Mouse (Mus musculus) limb, embryonic 14.5 days (tissue): ENCODE data around the gene Olfr561. TPM values are rescaled to one million over a fixed set of nuclear protein-coding genes. Genes with fewer than 3 reads are reported as not detected.

ENCODE experiments used
- ATAC-seq: fragments of 200-750 bp; cut with Nextera tagmentation; 2 replicates; pipeline ENCODE4 v1.8.0; 2017; ENCODE audit warnings: low read depth, moderate number of reproducible peaks, moderate TSS enrichment; ENCODE audit not compliant: low FRiP score
- DNase-seq: peaks from one replicate; pipeline ENCODE4 v3.0.0-alpha.2; 2015; ENCODE audit warnings: low spot score
- H3K27ac ChIP-seq: fragments of 300-500 bp; sonication (generic); replicated peaks from 2 replicates; pipeline ENCODE4 v1.5.1; 2014; ENCODE audit warnings: low read depth, mild to moderate bottlenecking, low read length, moderate library complexity, mixed read lengths
- H3K27me3 ChIP-seq: fragments of 300-500 bp; sonication (generic); 2 replicates; pipeline ENCODE4 v1.6.1; 2014; ENCODE audit warnings: low read length, mixed read lengths; ENCODE audit not compliant: control insufficient read depth, insufficient read depth
- H3K36me3 ChIP-seq: fragments of 300-500 bp; sonication (generic); 2 replicates; pipeline ENCODE4 v1.6.1; 2014; ENCODE audit warnings: mild to moderate bottlenecking, low read length, moderate library complexity, mixed read lengths; ENCODE audit not compliant: control insufficient read depth, insufficient read depth
- H3K4me1 ChIP-seq: fragments of 300-500 bp; sonication (generic); 2 replicates; pipeline ENCODE4 v1.6.1; 2014; ENCODE audit warnings: antibody characterized with exemption, low read length, mixed read lengths; ENCODE audit not compliant: control insufficient read depth, insufficient read depth
- H3K4me2 ChIP-seq: fragments of 300-500 bp; sonication (generic); replicated peaks from 2 replicates; pipeline ENCODE4 v1.6.1; 2014; ENCODE audit warnings: low read depth, mild to moderate bottlenecking, low read length, moderate library complexity; ENCODE audit not compliant: severe bottlenecking
- H3K4me3 ChIP-seq: fragments of 300-500 bp; sonication (generic); replicated peaks from 2 replicates; pipeline ENCODE4 v1.5.1; 2014; ENCODE audit warnings: low read length
- H3K9ac ChIP-seq: fragments of 300-500 bp; sonication (generic); 2 replicates; pipeline ENCODE4 v1.6.1; 2014; ENCODE audit warnings: mild to moderate bottlenecking, low read depth, low read length, moderate library complexity; ENCODE audit not compliant: severe bottlenecking
- H3K9me3 ChIP-seq: fragments of 300-500 bp; sonication (generic); 2 replicates; pipeline ENCODE4 v1.6.1; 2016; ENCODE audit warnings: low read length; ENCODE audit not compliant: control insufficient read depth
- POLR2A ChIP-seq: fragments of 200-500 bp; IDR thresholded peaks from 2 replicates; pipeline ENCODE4 v1.8.0; 2012; ENCODE audit warnings: inconsistent platforms, mild to moderate bottlenecking, moderate library complexity, borderline replicate concordance; ENCODE audit not compliant: insufficient read depth, insufficient read length; ENCODE audit errors: extremely low read depth
- WGBS: fragments of 180-500 bp; shearing (Covaris S2); extraction: QIAGEN DNeasy Blood & Tissue Kit; methylation state at CpG from one replicate; pipeline ENCODE4 v1.1.7; 2014; 5-methylcytosine and 5-hydroxymethylcytosine counted together
- polyA plus RNA-seq, 2 experiments: library from polyadenylated mRNA; depleted of rRNA in 1 of 2; stranded (reverse) in 1 of 2; unstranded in 1 of 2; fragments of >200 nt; fragmentation: Nextera tagmentation in 1 of 2; extraction: Ambion mirVana in 1 of 2; gene quantifications; 2 replicates each; pipeline versions ENCODE4 v1.2.1 to v1.2.3; 2012 to 2014

Olfr561 gene
- not detected in 2 replicates for polyA plus RNA-seq (2012; rRNA removed)
- polyA plus RNA-seq (2014; fragmentation: Nextera tagmentation; extraction: Ambion mirVana): not detected in 2 replicates

DNA sequence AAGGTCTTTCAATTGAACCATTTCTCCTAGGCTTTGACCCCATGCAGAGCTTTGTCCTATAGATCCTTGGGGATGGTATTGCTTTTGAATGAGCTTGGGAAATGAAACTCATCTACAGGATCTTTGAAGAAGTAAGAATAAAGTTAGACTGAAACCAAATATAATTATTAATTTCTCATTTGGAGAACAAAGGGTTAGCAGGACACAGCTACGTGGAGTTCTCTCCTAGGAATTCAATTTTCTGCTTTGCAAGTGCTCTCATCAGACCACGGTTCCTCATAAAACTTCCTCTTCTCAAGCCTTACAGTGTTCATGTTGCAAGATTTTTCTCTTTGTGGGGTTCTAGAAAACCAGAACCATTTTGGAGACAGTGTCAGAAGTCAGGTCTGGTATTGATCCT, at the start of gene Olfr561:
Olfr561 (plus strand) TSS at position 301 of the 400 bp plus-strand sequence.
- Histone ChIP-seq H3K27ac (no peak within 1 kb of the TSS), H3K27me3 (no peaks in the 10 kb centered on the region), H3K4me3 (no peak within 1 kb of the TSS), H3K9ac (no peak within 1 kb of the TSS), H3K9me3 (no peaks in the 10 kb centered on the region), H3K4me2 (no peak within 1 kb of the TSS), H3K36me3 (no peaks in the 10 kb centered on the region), H3K4me1 (no peaks in the 10 kb centered on the region)
- TF ChIP-seq POLR2A: no peak
- DNase-seq (no peak), ATAC-seq (no peak)
- WGBS: 77% methylated on average over 2 of the region's 2 CpGs

DNA sequence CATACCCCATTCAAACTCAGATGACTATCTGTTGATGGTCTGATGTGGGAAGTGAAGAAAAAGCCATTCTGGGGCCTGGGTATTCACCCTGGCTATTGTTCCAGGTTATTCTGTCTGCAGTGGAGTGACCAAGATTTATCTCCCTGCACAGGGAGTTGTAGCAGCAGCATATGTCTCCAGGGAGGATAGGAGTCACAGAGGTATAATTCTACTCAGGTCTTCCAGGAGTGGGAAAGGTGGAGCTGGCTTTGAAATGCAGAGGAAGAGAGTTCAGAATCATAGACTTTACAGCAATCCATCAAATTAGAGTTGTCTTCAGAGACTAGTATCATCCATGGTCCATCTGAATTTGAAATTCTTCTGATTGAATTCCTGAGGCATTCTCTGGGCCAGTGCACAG, 43.6 kb upstream of the Olfr561 start, which contains the start of gene Olfr559:
Olfr559 (minus strand) TSS at position 101 of the 400 bp plus-strand sequence.
- Histone ChIP-seq H3K36me3 (no peaks in the 10 kb centered on the region), H3K9ac (no peak within 1 kb of the TSS), H3K4me2 (no peak within 1 kb of the TSS), H3K27me3 (no peaks in the 10 kb centered on the region), H3K4me1 (no peaks in the 10 kb centered on the region), H3K27ac (no peak within 1 kb of the TSS), H3K9me3 (no peaks in the 10 kb centered on the region), H3K4me3 (no peak within 1 kb of the TSS)
- no peak for DNase-seq
- TF ChIP-seq POLR2A: no peak
- ATAC-seq: no peak

DNA sequence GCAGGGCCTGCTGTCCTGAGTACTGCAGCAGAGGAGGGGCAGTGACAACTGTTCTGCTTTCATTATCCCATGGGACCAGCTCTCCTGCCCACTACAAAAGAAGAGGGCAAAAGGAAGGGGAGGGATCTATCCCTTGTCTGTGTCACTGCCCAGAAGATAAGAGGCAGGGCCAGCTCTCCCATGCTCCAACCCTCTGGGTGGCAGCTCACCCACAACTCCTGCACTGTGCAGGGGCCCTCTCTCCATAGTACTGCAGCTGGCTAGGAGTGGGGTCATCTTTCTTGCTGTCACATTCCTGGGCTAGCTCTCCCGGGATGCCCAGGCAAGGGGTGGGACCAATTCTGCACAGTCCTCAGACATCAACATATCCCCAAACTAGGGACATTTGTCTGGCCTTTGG, 37.2 kb upstream of the Olfr561 start:
- TF ChIP-seq POLR2A: no peak
- Histone ChIP-seq H3K27me3 (no peaks in the 10 kb centered on the region), H3K27ac (no peak overlapping the region), H3K4me2 (no peak overlapping the region), H3K36me3 (no peaks in the 10 kb centered on the region), H3K4me3 (no peak overlapping the region), H3K9me3 (no peaks in the 10 kb centered on the region), H3K4me1 (no peaks in the 10 kb centered on the region), H3K9ac (no peak overlapping the region)
- DNase-seq (no peak), ATAC-seq (no peak)
- WGBS: 45% methylated on average over 1 of the region's 1 CpGs

DNA sequence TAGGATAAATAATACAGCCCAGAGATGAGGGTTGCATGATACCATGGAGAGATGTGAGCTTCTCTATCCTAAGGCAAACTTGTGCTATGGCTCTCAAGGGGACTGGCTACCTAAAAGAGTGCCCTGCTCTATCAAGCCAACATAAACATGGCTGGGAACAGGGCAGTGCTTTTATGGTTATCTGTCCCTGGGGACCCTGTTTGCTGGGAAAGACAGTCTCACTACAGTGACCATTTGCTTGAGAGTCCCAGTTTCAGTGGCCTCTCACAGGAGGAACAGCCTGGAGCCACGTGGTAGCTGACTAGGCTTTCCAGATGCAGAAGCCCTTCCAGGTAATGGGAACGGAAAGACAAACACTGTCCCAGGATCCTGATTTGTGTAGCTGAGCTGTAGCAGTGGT, 33.3 kb upstream of the Olfr561 start:
- no peak overlapping the region for H3K9ac ChIP-seq
- DNase-seq (no peak), ATAC-seq (no peak)
- no peak overlapping the region for H3K4me2 ChIP-seq
- H3K27ac ChIP-seq: no peak overlapping the region
- H3K4me3 ChIP-seq: no peak overlapping the region
- no peaks in the 10 kb centered on the region for H3K4me1 ChIP-seq
- H3K27me3 ChIP-seq: no peaks in the 10 kb centered on the region
- no peaks in the 10 kb centered on the region for H3K36me3 ChIP-seq
- no peaks in the 10 kb centered on the region for H3K9me3 ChIP-seq
- 32% methylated on average over 2 of the region's 2 CpGs for WGBS
- no peak for TF ChIP-seq POLR2A

- no peak for ATAC-seq
- H3K36me3 ChIP-seq: no peaks in the 10 kb centered on the region
- no peaks in the 10 kb centered on the region for H3K9me3 ChIP-seq
- no peak overlapping the region for H3K4me3 ChIP-seq
- WGBS: 17% methylated on average over 1 of the region's 1 CpGs
- no peak for DNase-seq
- H3K9ac ChIP-seq: no peak overlapping the region
- H3K4me1 ChIP-seq: no peaks in the 10 kb centered on the region
- TF ChIP-seq POLR2A: no peak
- H3K27ac ChIP-seq: no peak overlapping the region
- no peak overlapping the region for H3K4me2 ChIP-seq
- H3K27me3 ChIP-seq: no peaks in the 10 kb centered on the region
These were observed 18.9 kb upstream of the Olfr561 start for GRCm38 (mm10) chr7:102752086-102752485.

GRCm38 (mm10) chr7:102759266-102759665, 11.8 kb upstream of the Olfr561 start, which contains the start of the genes Olfr560 and Olfr78:
Gene Olfr560, minus strand, starts transcription at chr7:102759366.
Gene Olfr78, minus strand, starts transcription at chr7:102759471.
- no peak within 1 kb of the TSS for H3K27ac ChIP-seq
- no peak for TF ChIP-seq POLR2A
- no peak for DNase-seq

More at GRCm38 (mm10) chr7:102759266-102759665, 11.8 kb upstream of the Olfr561 start, which contains the start of the genes Olfr560 and Olfr78:
- no peak within 1 kb of the TSS for H3K4me2 ChIP-seq
- no peak within 1 kb of the TSS for H3K4me3 ChIP-seq
- no peaks in the 10 kb centered on the region for H3K36me3 ChIP-seq
- WGBS: 69% methylated on average over 4 of the region's 4 CpGs
- no peaks in the 10 kb centered on the region for H3K27me3 ChIP-seq
- no peaks in the 10 kb centered on the region for H3K9me3 ChIP-seq
- ATAC-seq: no peak
- H3K9ac ChIP-seq: no peak within 1 kb of the TSS
- no peaks in the 10 kb centered on the region for H3K4me1 ChIP-seq
